Mouse (Mus musculus): ENCODE measurements around the gene Pla2g15. TPM values are rescaled to one million over a fixed set of nuclear protein-coding genes. Genes with fewer than 3 reads are reported as not detected.

Pla2g15 gene
- polyA plus RNA-seq, 1 experiment from 2014 or later, result 7.8 TPM

Other genes with a start within 250 kb of the Pla2g15 start
- gene Pskh1, start 250.0 kb upstream of the Pla2g15 start, polyA plus RNA-seq (2015; fragmentation: Nextera tagmentation; extraction: Ambion mirVana), result 22.8 and 25.1 TPM in 2 replicates
- gene Ctrl, start 216.5 kb upstream of the Pla2g15 start, polyA plus RNA-seq (2015; fragmentation: Nextera tagmentation; extraction: Ambion mirVana), result 0.79 and 0.89 TPM in 2 replicates
- gene Psmb10, start 212.0 kb upstream of the Pla2g15 start, polyA plus RNA-seq (2015; fragmentation: Nextera tagmentation; extraction: Ambion mirVana), result 89.4 and 112 TPM in 2 replicates
- 1.3 and 1.7 TPM in 2 replicates for gene Lcat, start 207.0 kb upstream of the Pla2g15 start, polyA plus RNA-seq (2015; fragmentation: Nextera tagmentation; extraction: Ambion mirVana)
- gene Slc12a4, start 184.3 kb upstream of the Pla2g15 start, polyA plus RNA-seq (2015; fragmentation: Nextera tagmentation; extraction: Ambion mirVana), result 38.5 and 43.1 TPM in 2 replicates
- gene Dpep3, start 171.0 kb upstream of the Pla2g15 start, polyA plus RNA-seq (2015; fragmentation: Nextera tagmentation; extraction: Ambion mirVana), result not detected in 2 replicates
- 14.4 and 15.5 TPM in 2 replicates for gene Dus2, start 159.1 kb upstream of the Pla2g15 start, polyA plus RNA-seq (2015; fragmentation: Nextera tagmentation; extraction: Ambion mirVana)
- 0.13 and 0.16 TPM in 2 replicates for gene Dpep2nb, start 144.4 kb upstream of the Pla2g15 start, polyA plus RNA-seq (2015; fragmentation: Nextera tagmentation; extraction: Ambion mirVana)
- 12.8 and 14.8 TPM in 2 replicates for gene Ddx28, start 138.5 kb upstream of the Pla2g15 start, polyA plus RNA-seq (2015; fragmentation: Nextera tagmentation; extraction: Ambion mirVana)
- 3.7 and 4.3 TPM in 2 replicates for gene Nfatc3, start 91.6 kb upstream of the Pla2g15 start, polyA plus RNA-seq (2015; fragmentation: Nextera tagmentation; extraction: Ambion mirVana)
- 1.9 and 6.6 TPM in 2 replicates for gene Esrp2, start 13.4 kb upstream of the Pla2g15 start, polyA plus RNA-seq (2015; fragmentation: Nextera tagmentation; extraction: Ambion mirVana)
- gene Slc7a6, start 18.5 kb downstream of the Pla2g15 start, polyA plus RNA-seq (2015; fragmentation: Nextera tagmentation; extraction: Ambion mirVana), result 21.1 and 28.5 TPM in 2 replicates
- gene Slc7a6os, start 60.5 kb downstream of the Pla2g15 start, polyA plus RNA-seq (2015; fragmentation: Nextera tagmentation; extraction: Ambion mirVana), result 20.1 and 21.1 TPM in 2 replicates
- gene Prmt7, start 60.5 kb downstream of the Pla2g15 start, polyA plus RNA-seq (2015; fragmentation: Nextera tagmentation; extraction: Ambion mirVana), result 34.1 and 34.4 TPM in 2 replicates
- gene Smpd3, start 187.6 kb downstream of the Pla2g15 start, polyA plus RNA-seq (2015; fragmentation: Nextera tagmentation; extraction: Ambion mirVana), result 2.7 and 2.9 TPM in 2 replicates